Mouse (Mus musculus) intestine, embryonic 16.5 days (tissue): ENCODE data around the gene Gm20388. TPM values are rescaled to one million over a fixed set of nuclear protein-coding genes. Genes with fewer than 3 reads are reported as not detected.

Source experiments
- ATAC-seq: fragments of 200-750 bp; cut with Nextera tagmentation; 2 replicates; pipeline ENCODE4 v1.8.0; 2017; ENCODE audit warnings: moderate TSS enrichment, moderate library complexity
- H3K27ac ChIP-seq: fragments of 300-500 bp; sonication (generic); 2 replicates; pipeline ENCODE4 v1.5.1; 2014; ENCODE audit warnings: mild to moderate bottlenecking, low read length
- H3K27me3 ChIP-seq: fragments of 300-500 bp; sonication (generic); replicated peaks from 2 replicates; pipeline ENCODE4 v1.6.1; 2014; ENCODE audit warnings: low read length, control low read depth, mixed read lengths; ENCODE audit not compliant: control insufficient read depth, insufficient read depth
- H3K36me3 ChIP-seq: fragments of 300-500 bp; sonication (generic); 2 replicates; pipeline ENCODE4 v1.6.1; 2014; ENCODE audit warnings: low read length, control low read depth; ENCODE audit not compliant: control insufficient read depth, insufficient read depth
- H3K4me1 ChIP-seq: fragments of 300-500 bp; sonication (generic); 2 replicates; pipeline ENCODE4 v1.6.1; 2014; ENCODE audit warnings: low read length, control low read depth, mixed read lengths; ENCODE audit not compliant: control insufficient read depth, insufficient read depth
- H3K4me2 ChIP-seq: fragments of 300-500 bp; sonication (generic); 2 replicates; pipeline ENCODE4 v1.6.1; 2014; ENCODE audit warnings: low read depth, low read length, control low read depth
- H3K4me3 ChIP-seq: fragments of 300-500 bp; sonication (generic); 2 replicates; pipeline ENCODE4 v1.5.1; 2014; ENCODE audit warnings: mild to moderate bottlenecking, low read length
- H3K9ac ChIP-seq: fragments of 300-500 bp; sonication (generic); 2 replicates; pipeline ENCODE4 v1.6.1; 2014; ENCODE audit warnings: low read depth, low read length
- H3K9me3 ChIP-seq: fragments of 300-500 bp; sonication (generic); 2 replicates; pipeline ENCODE4 v1.6.1; 2016; ENCODE audit warnings: low read length, control low read depth; ENCODE audit not compliant: control insufficient read depth
- WGBS: fragments of 180-500 bp; shearing (Covaris S2); extraction: QIAGEN DNeasy Blood & Tissue Kit; methylation state at CpG from one replicate; pipeline ENCODE4 v1.1.7; 2014; 5-methylcytosine and 5-hydroxymethylcytosine counted together
- polyA plus RNA-seq: library from polyadenylated mRNA; unstranded; fragments of >200 nt; fragmentation: Nextera tagmentation; extraction: Ambion mirVana; gene quantifications from 2 replicates; pipeline ENCODE4 v1.2.1, GENCODE M21; 2015

The Gm20388 gene
- polyA plus RNA-seq, 1 experiment from 2014 or later, result 5.8 TPM

GRCm38 (mm10) chr8:120036578-120036977 is 125.9 kb downstream of the Gm20388 start:
- ATAC-seq, result no peak

GRCm38 (mm10) chr8:120037199-120037598 is 126.6 kb downstream of the Gm20388 start:
- Histone ChIP-seq H3K27ac (no peak overlapping the region), H3K36me3 (no peaks in the 10 kb centered on the region), H3K4me1 (peaks cover 18% of the 10 kb centered on the region), H3K27me3 (no peaks in the 10 kb centered on the region), H3K4me3 (no peak overlapping the region), H3K4me2 (no peak overlapping the region), H3K9me3 (no peaks in the 10 kb centered on the region), H3K9ac (no peak overlapping the region)
- WGBS, result 62% methylated on average over 15 of the region's 15 CpGs
- no peak for ATAC-seq

More at GRCm38 (mm10) chr8:120036578-120036977, 125.9 kb downstream of the Gm20388 start:
- Histone ChIP-seq H3K27ac (no peak overlapping the region), H3K9me3 (no peaks in the 10 kb centered on the region), H3K4me2 (no peak overlapping the region), H3K4me3 (no peak overlapping the region), H3K36me3 (no peaks in the 10 kb centered on the region), H3K27me3 (no peaks in the 10 kb centered on the region), H3K4me1 (peaks cover 18% of the 10 kb centered on the region), H3K9ac (no peak overlapping the region)
- 77% methylated on average over 4 of the region's 4 CpGs for WGBS

DNA sequence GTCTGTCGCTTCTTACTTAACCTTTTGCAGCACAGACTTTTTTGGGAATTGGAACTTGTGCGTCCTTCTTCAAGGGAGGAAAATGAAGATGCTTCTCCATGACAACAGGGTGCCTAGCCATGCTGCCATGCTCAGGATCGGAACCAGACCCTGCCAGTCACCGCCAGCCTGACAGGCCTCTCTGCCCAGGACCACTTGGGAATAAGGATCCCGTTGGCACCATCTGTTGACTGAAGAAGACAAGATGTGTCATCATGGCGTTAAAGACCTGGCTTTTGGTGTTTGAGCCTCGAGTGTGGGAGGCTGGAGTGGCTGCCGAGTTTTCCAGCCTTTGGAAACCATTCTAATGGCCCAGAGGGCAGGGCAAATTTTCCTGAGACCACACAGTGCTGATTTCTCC is 127.0 kb downstream of the Gm20388 start:
- Histone ChIP-seq H3K27ac (no peak overlapping the region), H3K4me2 (no peak overlapping the region), H3K4me1 (peaks cover 17% of the 10 kb centered on the region), H3K4me3 (no peak overlapping the region), H3K27me3 (no peaks in the 10 kb centered on the region), H3K9me3 (no peaks in the 10 kb centered on the region), H3K9ac (no peak overlapping the region), H3K36me3 (no peaks in the 10 kb centered on the region)
- no peak for ATAC-seq
- 82% methylated on average over 8 of the region's 8 CpGs for WGBS

- H3K27me3 ChIP-seq, result no peaks in the 10 kb centered on the region
- no peaks in the 10 kb centered on the region for H3K9me3 ChIP-seq
- no peak for ATAC-seq
- H3K4me2 ChIP-seq, result no peak overlapping the region
- no peak overlapping the region for H3K27ac ChIP-seq
- no peak overlapping the region for H3K9ac ChIP-seq
- no peak overlapping the region for H3K4me3 ChIP-seq
- 91% methylated on average over 12 of the region's 12 CpGs for WGBS
- peaks cover 14% of the 10 kb centered on the region for H3K4me1 ChIP-seq
- H3K36me3 ChIP-seq, result no peaks in the 10 kb centered on the region
Measured at GRCm38 (mm10) chr8:120038741-120039140, 128.1 kb downstream of the Gm20388 start.

GRCm38 (mm10) chr8:120039313-120039919 is 128.8 kb downstream of the Gm20388 start:
- Histone ChIP-seq H3K4me2 (no peak overlapping the region), H3K4me1 (peaks cover 14% of the 10 kb centered on the region), H3K9me3 (no peaks in the 10 kb centered on the region), H3K36me3 (no peaks in the 10 kb centered on the region), H3K27ac (no peak overlapping the region), H3K9ac (no peak overlapping the region), H3K27me3 (no peaks in the 10 kb centered on the region), H3K4me3 (no peak overlapping the region)
- WGBS, result 77% methylated on average over 11 of the region's 11 CpGs
- no peak for ATAC-seq

DNA sequence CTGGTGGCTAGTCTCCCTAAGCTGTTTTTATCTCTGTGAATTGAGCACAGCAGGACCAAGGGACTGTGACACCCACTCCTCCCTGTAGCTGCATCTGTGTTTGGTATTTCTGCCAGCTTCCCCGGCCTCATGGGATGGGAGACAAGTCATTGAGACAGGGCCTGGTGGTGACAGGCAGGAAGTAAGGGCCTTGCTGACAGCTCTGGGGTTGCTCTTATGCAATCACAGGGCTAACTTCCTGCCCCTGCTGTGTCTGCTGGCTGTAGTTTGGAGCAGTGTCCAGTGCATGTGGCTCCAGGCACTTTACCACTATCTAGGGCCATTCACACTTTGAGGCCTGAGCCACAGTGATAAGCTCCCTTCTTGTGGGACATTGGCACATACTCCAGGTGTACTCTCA is 130.2 kb downstream of the Gm20388 start:
- Histone ChIP-seq H3K4me1 (peaks cover 12% of the 10 kb centered on the region), H3K36me3 (no peaks in the 10 kb centered on the region), H3K27me3 (no peaks in the 10 kb centered on the region), H3K27ac (no peak overlapping the region), H3K9me3 (no peaks in the 10 kb centered on the region), H3K4me2 (no peak overlapping the region), H3K9ac (no peak overlapping the region), H3K4me3 (no peak overlapping the region)
- ATAC-seq, result no peak
- 78% methylated on average over 1 of the region's 1 CpGs for WGBS

- H3K4me1 ChIP-seq, result no peaks in the 10 kb centered on the region
- ATAC-seq, result no peak
- no peak overlapping the region for H3K27ac ChIP-seq
- no peak overlapping the region for H3K9ac ChIP-seq
- WGBS, result 66% methylated on average over 10 of the region's 10 CpGs
- no peaks in the 10 kb centered on the region for H3K9me3 ChIP-seq
- no peaks in the 10 kb centered on the region for H3K36me3 ChIP-seq
- no peak overlapping the region for H3K4me2 ChIP-seq
- H3K27me3 ChIP-seq, result no peaks in the 10 kb centered on the region
- H3K4me3 ChIP-seq, result no peak overlapping the region
Measured at GRCm38 (mm10) chr8:120042542-120043312, 132.1 kb downstream of the Gm20388 start.

GRCm38 (mm10) chr8:120044907-120045306 is 134.3 kb downstream of the Gm20388 start:
- 94% methylated on average over 8 of the region's 8 CpGs for WGBS
- Histone ChIP-seq H3K9me3 (no peaks in the 10 kb centered on the region), H3K4me3 (no peak overlapping the region), H3K4me1 (no peaks in the 10 kb centered on the region), H3K27ac (no peak overlapping the region), H3K9ac (no peak overlapping the region), H3K4me2 (no peak overlapping the region), H3K36me3 (no peaks in the 10 kb centered on the region), H3K27me3 (no peaks in the 10 kb centered on the region)
- ATAC-seq, result no peak

DNA sequence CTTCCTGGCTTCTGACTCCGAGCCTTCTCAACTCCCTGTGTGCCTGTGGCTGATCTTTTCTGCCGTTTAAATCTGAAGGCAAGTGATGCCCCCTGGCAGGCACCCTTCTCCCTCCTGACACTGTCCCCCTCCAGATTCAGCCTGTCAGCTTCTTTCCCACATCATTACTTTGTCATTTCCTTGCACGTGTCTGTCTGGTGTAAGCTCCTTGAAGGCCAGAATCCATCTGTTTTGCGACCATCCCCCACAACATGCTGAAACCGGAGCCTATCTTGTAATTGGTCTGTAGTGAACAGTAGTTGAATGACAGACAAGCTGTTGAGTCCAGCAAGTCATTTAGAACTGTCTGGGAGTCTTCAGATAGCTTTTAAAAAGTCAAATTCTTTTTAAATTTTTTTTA is 134.8 kb downstream of the Gm20388 start:
- no peak for ATAC-seq
- 66% methylated on average over 5 of the region's 5 CpGs for WGBS

More for the DNA sequence above, 134.8 kb downstream of the Gm20388 start:
- no peak overlapping the region for H3K4me2 ChIP-seq
- no peak overlapping the region for H3K4me3 ChIP-seq
- no peaks in the 10 kb centered on the region for H3K9me3 ChIP-seq
- no peaks in the 10 kb centered on the region for H3K36me3 ChIP-seq
- no peaks in the 10 kb centered on the region for H3K27me3 ChIP-seq
- H3K9ac ChIP-seq, result no peak overlapping the region
- no peak overlapping the region for H3K27ac ChIP-seq
- no peaks in the 10 kb centered on the region for H3K4me1 ChIP-seq
